Mouse (Mus musculus) urinary bladder, postnatal 36 days (tissue): Measurements from ENCODE around the gene Stk39.
A peak's percentile ranks its signal among the peaks of the same experiment; 100 is the strongest.
"Not testable (repeated sequence)": the region's sequence is repeated elsewhere in the genome, so short reads cannot be mapped to it uniquely, and the experiment has no call there.

Experiments
- DNase-seq, 2 experiments: peaks; one replicate each; pipeline ENCODE4 v3.0.0; 2022; ENCODE audit warnings: low spot score in 2 of 2, mixed read lengths in 1 of 2

Stk39 gene

DNA sequence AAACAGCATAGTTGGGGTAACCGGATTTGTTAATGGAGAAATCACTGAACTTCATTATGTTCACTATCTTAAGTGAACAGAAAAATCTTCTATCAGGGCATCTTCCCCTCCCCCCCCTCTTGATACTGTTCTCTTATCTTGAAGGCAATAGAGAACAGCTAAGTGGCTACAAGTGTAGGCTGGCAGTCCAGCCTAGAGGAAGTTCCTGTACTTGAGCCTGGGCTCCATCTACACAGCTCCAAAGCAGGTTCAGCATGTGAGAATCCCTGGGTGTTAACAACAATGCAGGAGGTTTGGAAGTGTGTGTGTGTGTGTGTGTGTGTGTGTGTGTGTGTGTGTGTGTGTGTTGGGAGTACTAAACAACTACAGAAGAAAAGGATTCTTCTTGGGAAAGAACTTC lies 230.4 kb downstream of the Stk39 start:
- DNase-seq: no peak

DNA sequence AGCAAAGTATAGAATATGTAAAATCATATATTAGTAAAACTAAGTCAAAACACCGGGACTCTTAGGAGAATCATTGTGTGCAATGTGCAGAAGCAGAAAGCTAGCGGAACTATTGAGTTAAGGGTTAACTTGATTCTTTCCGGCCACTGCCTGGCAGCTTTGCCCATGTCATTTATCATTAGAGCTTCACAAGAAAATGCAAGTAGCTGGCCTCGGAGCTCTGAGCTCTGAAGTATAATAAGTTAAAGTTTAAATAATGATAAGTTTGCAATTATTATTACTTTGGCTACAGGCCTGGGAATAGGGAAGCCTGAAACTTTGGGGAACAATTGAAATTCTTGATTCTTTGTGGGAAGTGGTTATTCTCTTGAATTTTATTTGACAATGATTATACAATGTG lies 232.7 kb downstream of the Stk39 start:
- not testable (repeated sequence) for DNase-seq

DNA sequence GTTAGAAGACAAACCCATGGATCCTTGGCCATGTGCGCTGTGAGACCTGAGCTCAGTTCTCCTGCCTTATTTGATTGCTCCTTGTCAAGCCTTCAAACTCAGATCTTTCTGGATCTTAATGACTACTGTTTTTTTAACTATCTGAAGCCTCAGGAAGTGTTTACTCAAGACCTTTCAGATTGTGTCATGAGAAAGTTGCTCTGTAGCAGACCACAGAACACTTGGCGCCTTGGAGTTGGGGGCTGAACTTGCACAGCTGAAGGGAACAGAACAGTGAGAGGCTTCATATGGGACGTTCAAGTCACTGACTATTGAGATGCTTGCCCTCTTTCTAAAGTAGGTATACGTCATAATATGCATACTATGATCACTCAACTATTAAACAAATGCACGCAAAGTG lies 239.1 kb downstream of the Stk39 start:
- DNase-seq: no peak

DNA sequence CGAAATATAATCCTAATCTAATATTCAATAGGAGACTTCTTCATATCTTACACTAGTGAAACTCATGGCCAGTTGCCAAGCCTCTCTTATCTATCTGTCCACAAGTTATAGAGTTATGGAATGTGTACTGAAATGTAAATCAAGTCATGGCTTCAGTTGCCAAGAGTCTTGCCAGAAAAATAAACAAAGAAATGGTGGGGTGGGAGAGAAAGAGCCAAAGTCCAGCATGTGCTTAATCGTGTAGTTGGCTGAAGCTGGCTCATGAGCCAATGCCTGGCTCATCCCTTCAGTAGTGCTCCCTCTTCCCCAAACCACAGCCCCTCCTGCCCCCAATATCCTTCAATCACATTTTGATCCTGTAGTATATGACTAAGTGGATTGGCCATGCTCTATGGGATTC lies 242.2 kb downstream of the Stk39 start:
- DNase-seq: no peak

DNA sequence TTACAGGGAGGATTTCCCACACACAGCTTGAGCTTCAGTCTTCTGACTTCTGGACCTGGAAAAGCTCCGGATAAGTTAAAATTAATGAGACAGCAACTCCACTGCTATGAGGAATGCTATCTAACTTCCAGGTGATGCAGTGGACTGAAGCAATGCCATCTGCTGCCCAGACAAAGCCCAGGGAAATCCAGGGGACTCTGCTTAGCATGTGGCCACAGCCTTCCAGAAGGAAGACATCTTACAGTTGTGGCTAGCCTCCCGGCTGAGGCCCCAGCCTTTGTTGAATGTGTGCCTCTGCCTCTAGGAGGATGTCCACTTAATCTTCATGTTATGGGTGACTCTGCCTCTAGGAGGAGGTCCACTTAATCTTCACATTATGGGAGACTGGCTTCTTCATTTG lies 243.0 kb downstream of the Stk39 start:
- DNase-seq: no peak

DNA sequence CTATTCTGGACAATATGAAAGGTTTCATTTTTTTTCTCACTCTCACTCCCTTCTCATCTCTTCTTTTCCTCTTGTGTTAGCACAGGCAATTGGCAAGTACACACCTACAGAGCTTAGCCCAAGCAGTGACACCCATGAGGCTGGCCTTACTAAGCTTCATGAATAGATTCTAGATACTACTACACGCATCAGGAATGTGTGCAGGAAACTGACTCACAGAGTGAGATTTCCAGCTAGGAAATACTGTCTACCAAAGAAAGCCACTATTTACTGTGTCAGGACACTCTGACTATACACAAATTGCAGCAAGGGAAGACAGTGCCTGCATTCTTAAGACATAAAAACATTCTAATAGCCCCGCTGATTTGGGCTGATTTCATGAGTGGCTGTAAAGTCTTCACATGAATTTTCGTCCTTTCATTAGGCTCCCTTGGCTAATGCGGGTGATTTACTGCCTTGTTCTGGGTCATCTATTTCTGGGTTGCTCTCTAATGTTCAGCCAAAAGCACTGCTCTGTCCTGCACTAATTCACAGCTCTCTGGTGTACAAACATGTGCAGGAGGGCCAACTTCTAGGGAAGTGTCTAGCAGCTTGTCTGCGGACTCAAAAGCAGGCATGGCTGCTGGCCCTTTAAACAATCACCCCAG lies 249.7 kb downstream of the Stk39 start:
- DNase-seq: peak in 1 of 2 experiments; percentile 36

DNA sequence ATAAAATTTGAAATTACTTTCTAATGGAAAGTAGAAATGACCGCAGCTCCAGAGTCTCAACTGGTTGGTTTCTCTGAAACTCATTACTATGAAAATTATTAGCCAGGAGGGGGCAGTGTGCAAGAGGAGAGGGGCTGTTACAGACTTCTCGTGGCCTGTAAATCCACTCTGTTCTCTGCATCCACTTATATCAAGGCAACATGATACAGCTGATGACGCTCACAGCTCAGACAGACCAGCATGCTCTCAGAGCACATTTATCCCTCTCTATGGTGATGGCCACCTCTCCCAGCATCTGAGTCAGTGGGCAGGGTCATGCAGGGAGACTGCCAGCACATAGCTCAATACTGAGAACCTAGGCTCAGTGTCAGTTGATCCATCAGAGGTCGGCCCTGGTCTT lies 250.8 kb downstream of the Stk39 start:
- DNase-seq: no peak

DNA sequence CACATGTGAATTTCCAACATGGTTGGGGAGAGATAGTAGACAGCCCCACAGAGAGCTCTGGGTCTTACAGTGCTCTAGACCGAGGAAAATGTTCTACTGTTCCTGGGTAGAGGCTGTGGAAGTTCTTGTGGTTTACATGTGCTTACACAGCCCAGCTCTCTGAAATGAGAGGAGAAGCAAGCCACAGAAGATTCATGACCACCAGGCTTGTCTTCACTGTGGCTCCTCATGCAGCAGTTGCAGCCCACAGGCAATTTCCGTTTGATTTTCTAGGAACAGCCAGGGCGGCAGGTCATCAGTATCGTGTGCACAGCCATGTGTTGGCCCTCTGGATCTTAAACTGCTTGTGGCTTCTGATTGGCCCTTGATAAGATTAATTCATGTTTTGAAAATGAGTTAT lies 252.2 kb downstream of the Stk39 start:
- no peak for DNase-seq

DNA sequence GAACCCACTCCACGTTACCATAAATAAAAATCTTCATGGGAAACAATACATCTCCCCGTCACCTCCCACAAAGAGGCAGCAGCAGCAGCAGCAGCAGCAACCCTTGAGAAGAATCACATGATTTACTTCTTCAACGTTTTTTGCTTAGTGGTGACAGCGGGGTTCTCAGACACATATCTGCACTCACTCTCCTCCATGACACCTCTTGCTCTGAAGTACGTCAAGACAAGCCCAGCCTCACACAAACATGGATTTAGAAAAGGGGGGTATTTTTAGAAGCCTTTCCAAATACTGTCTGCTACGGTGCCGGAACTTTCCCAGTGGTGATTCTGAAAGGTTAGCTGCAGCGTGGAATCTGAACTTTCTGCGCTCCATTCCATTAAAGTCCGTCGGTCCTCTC lies 256.9 kb downstream of the Stk39 start:
- no peak for DNase-seq

DNA sequence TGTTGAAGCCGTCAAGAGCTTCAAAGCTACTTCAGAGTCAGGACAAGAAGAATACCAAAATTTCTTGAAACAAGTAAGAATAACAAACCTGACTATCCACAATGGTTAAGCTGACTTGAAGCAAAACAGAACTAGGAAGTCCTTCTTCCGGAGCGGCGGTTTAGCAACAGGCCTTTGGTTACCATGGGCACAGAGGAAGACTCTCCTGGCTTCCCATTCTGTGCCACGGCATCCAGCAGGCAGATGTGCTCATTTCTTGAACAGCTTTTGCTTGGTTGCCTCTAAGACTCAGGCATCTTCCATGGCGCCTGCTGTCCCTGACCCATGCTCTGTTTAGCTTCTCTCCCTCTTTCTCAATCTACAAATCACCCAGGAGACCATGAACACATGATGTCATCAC lies 257.7 kb downstream of the Stk39 start:
- DNase-seq: no peak

DNA sequence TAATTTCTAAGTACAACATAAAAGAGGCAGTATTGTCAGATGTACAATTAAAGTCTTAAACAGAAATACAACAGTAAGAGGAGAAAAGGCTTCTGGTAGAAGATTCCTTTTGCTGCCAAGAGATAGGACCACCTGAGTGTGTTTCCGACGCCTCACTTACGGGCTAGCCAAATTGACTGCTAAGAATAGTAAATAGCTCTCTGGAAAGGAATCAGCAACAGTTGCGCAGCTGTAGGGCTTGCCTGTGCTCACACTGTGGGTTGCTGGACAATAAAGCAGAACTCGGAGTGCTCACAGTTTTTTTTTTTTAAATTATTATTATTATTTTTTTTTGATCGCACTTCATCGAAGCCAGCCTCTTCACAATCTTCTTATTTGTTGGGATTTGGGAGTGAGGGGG lies 260.6 kb downstream of the Stk39 start:
- no peak for DNase-seq

DNA sequence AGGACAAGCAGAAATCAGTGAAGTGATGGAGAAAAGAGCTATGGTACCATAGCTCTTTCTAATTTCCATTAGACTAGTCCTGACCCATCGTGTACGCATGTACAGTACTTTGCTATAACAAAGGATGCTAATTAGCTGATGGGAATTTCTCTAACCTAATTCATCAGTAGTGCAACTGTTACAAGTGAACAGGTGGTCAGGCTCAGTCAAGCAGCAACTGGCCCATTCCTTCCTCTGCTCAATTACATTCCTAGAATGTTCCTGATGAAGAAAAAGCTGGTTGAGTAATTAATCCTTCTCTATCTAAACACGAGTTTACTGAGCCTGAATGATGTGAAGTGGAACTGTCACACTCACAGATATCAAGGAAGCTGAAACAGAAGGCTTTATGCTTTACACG lies 275.8 kb downstream of the Stk39 start:
- DNase-seq: no peak

DNA sequence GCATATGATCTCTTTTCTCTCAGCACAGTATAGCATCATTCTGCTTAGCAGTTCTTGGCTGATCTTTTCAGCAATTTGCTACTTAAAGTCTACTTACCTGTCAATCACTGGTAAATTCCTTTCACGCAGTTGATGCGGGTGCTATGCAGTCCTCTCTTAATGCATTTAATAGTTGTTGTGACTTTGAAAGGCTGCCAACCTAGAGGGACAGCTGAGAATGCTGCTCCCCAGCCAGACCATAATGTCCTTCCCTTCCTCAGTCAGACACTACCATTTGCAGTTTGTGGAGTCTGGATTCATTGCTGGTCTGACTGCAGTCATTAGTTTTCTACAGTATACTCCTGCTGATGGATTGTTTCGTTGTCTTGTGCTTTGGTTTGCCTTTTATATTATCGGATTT lies 277.6 kb downstream of the Stk39 start:
- DNase-seq: no peak

DNA sequence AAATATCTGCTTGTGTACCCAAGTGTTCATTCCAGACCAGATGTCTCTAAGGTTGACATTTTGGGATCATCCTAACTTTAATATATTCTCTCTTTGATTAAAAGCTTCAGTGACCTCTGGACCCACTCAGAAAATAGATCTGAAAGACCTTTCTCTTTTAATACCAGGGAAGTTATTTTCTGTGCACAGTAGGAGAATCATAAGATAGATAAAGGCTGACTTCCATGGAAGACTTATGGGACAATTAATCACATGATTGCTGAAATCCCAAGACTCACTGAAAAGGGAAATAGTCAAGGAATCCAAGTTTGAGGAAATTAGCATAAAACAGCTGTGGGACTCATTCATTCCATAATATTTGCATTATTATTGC lies 278.6 kb downstream of the Stk39 start:
- DNase-seq: no peak

DNA sequence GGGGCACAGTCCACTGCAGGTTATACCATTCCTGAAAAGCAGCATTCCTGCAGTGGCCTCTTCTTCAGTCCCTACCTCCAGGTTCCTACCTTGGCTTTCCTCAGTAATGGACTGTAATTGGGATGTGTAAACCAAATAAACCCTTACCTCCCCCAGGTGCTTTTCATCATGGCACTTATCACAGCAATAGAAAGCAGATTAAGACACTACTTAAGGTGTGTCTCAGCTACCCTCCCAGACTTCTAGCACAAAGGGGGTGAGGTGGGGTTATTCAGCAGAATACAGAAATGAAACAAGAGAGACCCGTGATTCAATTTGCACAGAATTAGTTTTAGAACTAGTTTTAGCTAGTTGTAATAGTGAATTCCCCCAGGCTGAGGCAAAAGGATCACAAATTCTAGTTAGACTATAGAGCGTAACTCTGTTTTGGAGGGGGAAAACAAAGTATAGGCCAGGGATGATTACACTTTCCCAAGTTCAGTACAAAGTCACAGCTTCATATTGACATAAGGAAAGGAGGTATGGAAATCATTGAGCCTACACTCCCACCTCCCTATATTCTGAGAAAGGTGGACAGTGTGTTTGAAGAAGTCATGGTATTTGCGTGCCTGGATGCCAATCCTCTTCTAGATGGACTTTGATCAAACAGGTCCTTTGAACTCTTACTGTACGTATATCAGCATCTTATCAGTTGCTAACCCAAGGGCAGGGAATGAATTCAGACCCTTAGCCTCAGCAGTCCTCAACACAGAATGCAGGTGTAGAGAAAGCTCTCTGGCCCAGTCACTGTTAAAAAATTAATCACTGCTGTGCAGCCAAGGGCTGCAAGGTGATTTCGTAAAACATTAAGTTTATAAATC lies 279.2 kb downstream of the Stk39 start:
- no peak for DNase-seq

DNA sequence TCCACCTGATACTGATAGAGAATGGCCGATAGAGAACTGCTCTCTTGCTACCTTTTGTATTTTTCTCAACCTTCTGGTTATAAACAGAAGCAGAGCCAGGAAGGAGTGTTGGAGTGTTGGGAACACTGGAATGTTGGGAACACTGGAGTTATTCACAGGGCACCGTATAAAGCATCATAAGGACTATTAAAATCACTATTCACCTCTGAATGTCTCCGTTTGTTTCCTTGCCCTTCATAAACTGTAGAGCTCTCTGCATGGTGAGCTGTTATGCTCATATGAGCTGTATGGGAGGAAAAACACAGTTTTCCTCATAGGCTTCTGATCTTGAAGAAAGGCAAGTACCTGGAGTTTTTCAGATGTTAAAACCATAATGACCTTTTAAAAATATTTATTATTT lies 295.6 kb downstream of the Stk39 start:
- DNase-seq: no peak

DNA sequence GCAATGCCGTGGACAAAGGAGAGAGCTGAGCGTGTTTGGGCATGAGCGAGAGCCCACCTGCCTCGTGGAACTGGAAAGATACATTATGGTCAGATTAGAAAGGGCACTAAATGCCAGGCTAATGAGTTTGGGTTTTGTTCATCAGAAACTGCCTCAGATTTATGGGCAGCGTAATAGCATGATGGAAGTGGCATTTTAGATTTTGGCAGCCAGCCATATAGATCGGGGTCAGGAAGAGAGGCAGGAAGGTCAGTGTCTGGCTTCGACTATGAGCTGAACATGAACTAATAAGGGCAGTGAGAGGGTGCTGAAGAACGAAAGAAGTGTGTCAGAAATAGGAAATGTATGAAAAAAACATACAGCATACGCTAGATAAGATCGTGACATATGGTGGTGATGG lies 300.8 kb downstream of the Stk39 start:
- no peak for DNase-seq

DNA sequence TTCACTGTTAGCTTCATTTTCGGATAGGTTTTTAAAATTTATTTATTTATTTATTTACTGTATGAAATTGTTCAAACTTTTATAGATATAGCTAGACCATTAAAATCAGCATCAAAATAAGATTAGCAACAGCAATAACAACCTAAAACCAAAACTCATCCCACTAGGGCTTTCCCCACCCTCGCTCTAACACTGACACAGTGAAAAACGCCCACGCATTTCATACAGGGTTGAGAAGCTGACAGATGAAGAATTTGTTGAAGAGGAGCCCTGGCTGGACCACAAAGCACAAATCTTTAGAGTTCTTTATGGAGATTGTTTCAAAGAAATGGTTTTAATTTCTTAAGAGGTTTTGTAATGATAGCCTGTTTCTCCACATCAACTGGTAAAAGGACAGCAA lies 310.1 kb downstream of the Stk39 start:
- DNase-seq: no peak

DNA sequence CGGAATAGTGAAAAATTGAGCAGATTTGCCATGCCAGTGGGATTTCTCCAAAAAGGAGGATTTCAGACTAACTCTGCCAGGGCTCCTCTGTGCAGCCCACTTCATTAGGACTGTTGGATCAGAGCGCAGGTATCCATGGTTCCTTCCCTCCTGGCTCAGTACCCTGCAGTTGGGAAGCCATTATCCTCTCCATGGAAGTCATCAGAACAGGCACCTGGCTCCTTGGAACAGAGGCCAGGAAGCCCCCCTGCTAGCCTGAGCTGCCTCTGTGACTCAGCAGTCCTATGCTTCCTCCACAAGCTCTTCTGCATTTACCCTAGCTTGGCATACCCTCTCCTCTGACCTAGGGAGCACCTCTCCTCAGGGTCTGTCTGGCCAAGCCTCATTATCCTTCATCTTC lies 311.5 kb downstream of the Stk39 start:
- no peak for DNase-seq
